Mouse (Mus musculus) right cerebral cortex, adult 2 months (tissue): ENCODE data around the gene Dusp3.
"Not testable (repeated sequence)": the region's sequence is repeated elsewhere in the genome, so short reads cannot be mapped to it uniquely, and the experiment has no call there.

Source experiments
- DNase-seq, 2 experiments: peaks; one replicate each; pipeline ENCODE4 v3.0.0; 2021 to 2022; ENCODE audit warnings: low spot score in 2 of 2

Dusp3 gene

DNA sequence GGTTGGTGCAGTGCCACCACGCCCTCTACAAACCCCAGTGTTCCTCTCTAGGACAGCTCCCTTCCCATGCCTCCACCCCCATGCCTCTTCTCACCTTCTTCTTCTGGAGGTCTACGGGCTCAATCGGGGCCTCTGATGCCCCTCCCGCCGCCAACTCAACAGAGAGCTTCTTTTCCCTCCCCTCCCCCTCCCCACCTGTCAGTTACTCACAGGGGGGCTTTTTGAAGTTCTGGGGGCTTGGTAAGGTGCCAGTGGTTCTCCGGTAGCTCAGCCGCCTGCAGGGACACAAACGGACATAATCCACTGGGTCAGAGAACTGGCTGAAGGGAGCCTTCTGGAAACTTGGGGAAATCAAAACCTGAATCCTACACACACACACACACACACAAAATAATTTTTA, 24.7 kb upstream of the Dusp3 start:
- no peak for DNase-seq

DNA sequence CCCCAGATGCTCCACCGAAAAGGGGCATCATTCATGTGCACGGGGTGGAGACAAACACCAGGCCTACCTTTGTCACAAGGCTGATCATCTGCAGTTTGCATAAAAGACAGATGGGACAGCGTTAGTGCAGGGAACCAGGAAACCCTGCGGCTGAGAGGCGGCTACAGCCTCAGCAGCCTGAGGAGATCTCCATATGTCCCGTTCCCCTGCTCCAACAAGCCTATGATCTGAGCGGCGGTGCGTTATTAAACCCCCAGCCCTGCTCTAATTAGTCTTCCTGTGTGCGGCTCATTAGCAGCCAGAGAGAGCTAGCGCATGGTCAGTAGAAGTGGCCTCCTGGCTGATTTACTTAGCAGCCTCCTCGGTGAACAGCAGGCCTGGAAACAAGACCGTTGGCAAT, 23.3 kb upstream of the Dusp3 start:
- DNase-seq, result peak in 1 of 2 experiments; percentile 40

GRCm38 (mm10) chr11:102008954-102009637, 22.3 kb upstream of the Dusp3 start:
- no peak for DNase-seq

DNA sequence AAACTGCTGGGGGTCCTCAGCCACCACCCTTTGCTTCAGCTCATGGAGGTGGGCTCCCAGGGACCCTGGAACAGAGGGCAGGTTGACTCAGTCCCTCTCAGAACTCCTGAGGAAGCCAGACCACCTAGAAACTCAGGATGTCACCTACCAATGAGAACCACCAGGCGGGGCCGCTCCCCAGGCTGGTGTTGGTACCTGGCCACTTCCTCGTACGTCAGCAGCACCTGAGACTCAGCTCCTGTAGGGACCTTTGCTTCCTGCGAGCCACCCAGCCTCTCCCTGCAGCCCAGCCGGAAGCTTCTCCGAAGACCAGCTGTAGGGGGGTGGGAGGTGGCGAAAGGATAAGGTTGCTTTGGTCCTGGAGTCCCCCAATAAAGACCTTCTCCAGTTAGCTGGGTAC, 21.6 kb upstream of the Dusp3 start:
- no peak for DNase-seq

- DNase-seq, result no peak
Observed at GRCm38 (mm10) chr11:102006688-102007087, 19.9 kb upstream of the Dusp3 start.

DNA sequence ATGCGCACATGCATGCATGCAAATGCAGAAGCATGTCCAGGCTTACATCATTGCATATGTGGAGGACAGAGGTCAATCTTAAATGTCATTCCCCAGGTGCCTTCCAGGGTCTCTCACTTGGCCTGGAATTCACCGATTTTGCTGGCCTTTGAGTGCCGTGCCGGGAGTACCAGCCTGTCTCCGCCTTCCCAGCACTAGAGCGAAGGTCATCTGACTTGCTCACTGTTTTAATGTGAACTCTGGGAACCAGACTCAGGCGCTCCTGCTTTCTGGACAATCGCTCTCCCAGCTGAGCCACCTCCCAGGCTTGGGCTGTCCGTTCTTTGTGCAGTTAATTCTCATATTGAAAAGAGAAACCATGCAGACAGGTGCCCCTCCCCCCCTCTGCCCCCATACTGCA, 19.5 kb upstream of the Dusp3 start:
- no peak for DNase-seq

- DNase-seq, result no peak
Observed at GRCm38 (mm10) chr11:102004251-102004650, 17.4 kb upstream of the Dusp3 start.

- DNase-seq, result no peak
Observed at GRCm38 (mm10) chr11:101999466-101999865, 12.7 kb upstream of the Dusp3 start.

- DNase-seq, result no peak
Observed at GRCm38 (mm10) chr11:101998258-101998657, 11.4 kb upstream of the Dusp3 start.

DNA sequence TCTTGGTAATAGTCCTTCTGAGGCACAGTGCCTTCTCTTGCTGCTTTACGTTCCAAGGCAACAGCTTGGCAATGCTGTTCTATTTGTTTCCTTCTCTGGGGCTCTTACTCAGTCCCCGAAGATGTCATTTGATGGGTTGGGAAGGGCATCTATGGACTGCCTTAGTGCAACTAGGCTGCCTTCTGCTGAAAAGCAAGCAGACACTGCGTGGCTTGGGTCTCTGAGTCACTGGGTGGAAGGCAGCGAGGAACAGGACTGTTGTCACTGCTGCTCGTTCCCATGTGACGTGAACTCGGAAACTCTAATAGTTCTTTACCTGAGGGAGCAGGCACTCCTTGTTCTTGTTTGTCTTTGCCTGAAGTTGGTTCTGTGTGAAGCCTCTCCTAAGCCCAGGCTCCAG, 9.1 kb upstream of the Dusp3 start:
- DNase-seq, result no peak

DNA sequence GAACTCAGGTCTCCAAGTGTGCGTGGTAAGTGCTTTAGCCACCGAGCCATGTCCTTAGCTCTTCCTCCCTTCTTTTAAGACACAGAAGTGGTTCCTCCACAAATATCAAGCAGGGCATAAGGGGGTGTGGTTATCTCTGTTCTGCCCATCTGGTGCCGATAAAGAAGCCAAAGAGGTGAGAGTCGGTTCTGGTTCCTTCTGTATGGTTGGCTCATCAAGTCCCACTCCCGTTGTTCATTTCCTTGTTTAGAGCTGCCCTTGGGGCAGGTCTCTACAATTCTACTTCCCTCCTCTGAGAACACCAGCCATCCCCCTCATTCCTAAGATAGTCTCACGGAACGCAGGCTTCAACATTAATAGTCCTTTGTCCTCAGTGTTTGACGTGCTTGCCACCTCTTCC, 7.3 kb upstream of the Dusp3 start:
- DNase-seq, result no peak

GRCm38 (mm10) chr11:101992411-101992810, 5.6 kb upstream of the Dusp3 start:
- peak; percentile 68 to 76 for DNase-seq

DNA sequence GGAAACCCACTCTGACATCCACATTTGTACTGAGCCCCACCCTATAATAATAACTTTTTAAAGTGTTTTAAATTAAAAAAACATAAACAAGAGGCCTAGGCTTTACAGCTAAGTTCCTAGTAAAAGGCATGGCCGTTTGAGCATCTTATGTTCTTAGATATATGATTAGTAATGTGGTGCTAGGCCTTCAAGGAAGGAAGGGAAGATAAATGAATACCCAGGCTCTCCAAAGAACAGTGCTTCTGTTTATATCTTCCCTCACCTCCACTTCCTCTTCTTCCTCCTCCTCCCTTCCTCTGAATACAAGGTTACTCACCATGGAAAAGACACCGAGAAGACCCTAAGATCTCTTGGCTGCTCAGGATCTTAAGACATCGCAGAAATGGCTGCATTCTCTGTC, 5.0 kb upstream of the Dusp3 start:
- DNase-seq, result no peak

DNA sequence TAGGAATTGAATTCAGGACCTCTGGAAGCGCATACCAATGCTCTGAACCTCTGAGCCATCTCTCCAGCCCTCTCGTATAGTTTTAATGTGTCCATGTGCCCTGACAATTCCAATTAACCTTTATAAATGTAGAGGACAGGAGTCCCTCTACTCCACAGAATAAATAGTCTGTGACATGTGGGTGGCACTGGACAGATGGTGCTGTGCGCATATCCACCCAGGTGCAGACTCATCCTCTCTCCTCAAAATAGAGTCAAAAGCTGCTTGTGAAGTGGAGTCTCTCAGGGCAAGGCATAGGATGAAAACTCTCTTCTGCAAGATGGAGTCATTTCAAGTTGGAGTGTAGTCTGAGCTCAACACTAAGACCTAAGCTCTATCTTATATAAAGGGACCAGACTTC, 3.4 kb upstream of the Dusp3 start:
- DNase-seq, result peak; percentile 69 to 76

GRCm38 (mm10) chr11:101985990-101986389, 823 bp downstream of the Dusp3 start:
- DNase-seq, result peak; percentile 94

DNA sequence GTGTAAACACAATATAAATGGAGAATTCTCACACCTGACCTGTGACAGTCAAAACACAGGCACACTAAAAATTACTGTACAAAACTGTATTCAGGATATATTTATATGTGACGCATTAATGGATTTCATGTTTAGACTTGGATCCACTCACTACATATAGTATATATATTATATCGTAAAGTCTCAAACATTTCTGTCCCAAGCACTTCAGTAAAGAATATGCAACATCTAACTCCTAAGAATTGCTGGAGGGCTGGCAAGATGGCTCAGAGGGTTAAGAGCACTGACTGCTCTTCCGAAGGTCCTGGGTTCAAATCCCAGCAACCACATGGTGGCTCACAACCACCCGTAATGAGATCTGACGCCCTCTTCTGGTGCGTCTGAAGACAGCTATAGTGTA, 1.4 kb downstream of the Dusp3 start:
- DNase-seq, result not testable (repeated sequence)

DNA sequence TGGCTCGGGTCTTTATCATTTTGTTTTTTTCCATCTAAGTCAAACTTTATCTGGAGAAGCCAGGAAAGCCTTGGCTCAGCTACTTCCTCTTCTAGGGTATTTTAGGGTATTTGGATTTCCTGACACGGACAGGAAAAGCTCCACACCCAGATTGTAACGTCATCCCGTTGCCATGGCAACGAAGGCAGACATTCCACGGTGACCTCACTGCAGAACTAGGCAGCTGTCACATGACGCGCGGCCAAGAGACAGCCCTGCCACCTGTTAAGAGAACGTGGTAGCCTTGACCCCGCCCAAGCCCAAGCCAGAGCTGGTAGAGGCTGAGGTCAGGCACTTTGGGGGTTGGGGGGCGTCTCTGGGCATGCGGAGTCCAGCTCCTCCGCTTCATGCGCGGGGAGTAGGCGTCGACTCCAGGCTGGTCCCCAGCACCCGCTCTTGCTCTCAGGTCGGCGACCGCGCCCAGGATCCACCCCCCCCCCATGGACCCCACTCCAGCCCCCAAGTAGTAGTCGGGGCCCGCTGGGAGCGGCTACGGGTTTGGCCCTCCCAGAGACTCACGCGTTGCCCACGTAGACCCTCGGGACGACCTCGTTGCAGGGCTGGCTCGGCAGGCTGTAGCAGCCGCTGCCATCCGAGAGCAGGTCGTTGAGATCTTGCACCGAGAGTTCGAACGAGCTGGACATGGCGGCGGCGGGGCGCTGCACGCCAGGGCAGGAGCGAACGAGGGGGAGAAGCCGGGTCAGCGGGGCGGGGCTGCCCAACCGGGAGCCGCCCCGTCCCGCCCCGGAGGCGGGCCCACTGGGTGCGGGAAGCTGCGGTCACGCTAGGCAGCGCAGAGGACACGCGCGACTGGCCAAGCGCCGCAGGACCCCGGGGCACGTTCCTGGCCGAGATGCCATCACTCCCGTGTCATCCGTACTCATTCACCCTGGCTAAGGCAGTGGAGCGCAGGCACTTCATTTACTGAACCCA, 2.5 kb downstream of the Dusp3 start, which contains the start of gene Cfap97d1:
Cfap97d1 (plus strand) TSS at position 226 of the 972 bp plus-strand sequence.
- DNase-seq, result peak; percentile 96 to 99

GRCm38 (mm10) chr11:101983431-101983921, 3.3 kb downstream of the Dusp3 start:
- no peak for DNase-seq

- no peak for DNase-seq
Observed at GRCm38 (mm10) chr11:101982981-101983411, 3.8 kb downstream of the Dusp3 start.

GRCm38 (mm10) chr11:101981850-101982249, 5.0 kb downstream of the Dusp3 start:
- peak in 1 of 2 experiments; percentile 46 for DNase-seq

- no peak for DNase-seq
Observed at GRCm38 (mm10) chr11:101980603-101981157, 6.1 kb downstream of the Dusp3 start.

- no peak for DNase-seq
Observed at GRCm38 (mm10) chr11:101979140-101979539, 7.7 kb downstream of the Dusp3 start.
